Mouse (Mus musculus) heart, postnatal 0 days (tissue): Measurements from ENCODE around the gene Slc16a11.

ENCODE experiments used
- CTCF ChIP-seq: IDR thresholded peaks from 2 replicates; pipeline ENCODE4 v1.5.1; 2016; ENCODE audit warnings: antibody characterized with exemption, control low read depth, low read depth
- EP300 ChIP-seq: IDR thresholded peaks from 2 replicates; pipeline ENCODE4 v1.6.1; 2016; ENCODE audit warnings: antibody characterized with exemption, low read depth

DNA sequence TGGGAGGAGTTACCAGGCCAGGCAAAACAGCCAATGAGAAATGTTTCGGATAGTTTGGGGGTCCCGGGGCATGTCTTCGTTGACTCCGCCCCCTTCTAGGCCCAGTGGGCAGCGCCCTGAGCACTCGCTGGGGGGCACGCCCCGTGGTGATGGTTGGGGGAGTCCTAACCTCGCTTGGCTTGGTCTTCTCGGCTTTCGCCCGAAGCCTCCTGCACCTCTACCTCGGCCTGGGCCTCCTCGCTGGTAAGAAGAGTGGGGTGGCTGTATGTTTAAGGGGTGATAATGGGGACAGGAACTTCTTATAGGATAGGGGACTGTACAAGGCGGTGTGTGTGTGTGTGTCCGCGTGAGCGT is 2.3 kb downstream of the Slc16a11 start:
- no peak for TF ChIP-seq CTCF
- TF ChIP-seq EP300, result no peak
